Mouse (Mus musculus): ENCODE measurements around the gene Abhd5.

GRCm38 (mm10) chr9:122397156-122397555 is 45.7 kb downstream of the Abhd5 start:
- no peak for TF ChIP-seq POLR2A (IDR thresholded peaks at IDR 0.05; ENCODE audit: low read depth, low read length)
- TF ChIP-seq CTCF (IDR thresholded peaks at IDR 0.05; ENCODE audit: borderline replicate concordance, insufficient read depth, low read length), result no peak
